Mouse (Mus musculus) ES-Bruce4 (cell line): Measurements from ENCODE around the gene Ldb1. TPM values are rescaled to one million over a fixed set of nuclear protein-coding genes. Genes with fewer than 3 reads are reported as not detected.

Experiments
- H3K27ac ChIP-seq: 2 replicates; pipeline ENCODE4 v1.5.1; 2012; ENCODE audit warnings: low read length, inconsistent platforms; ENCODE audit not compliant: insufficient read depth
- H3K27me3 ChIP-seq: 2 replicates; pipeline ENCODE4 v1.6.1; 2012; ENCODE audit warnings: mild to moderate bottlenecking, low read length, inconsistent platforms; ENCODE audit not compliant: control insufficient read depth, poor library complexity, insufficient read depth, severe bottlenecking
- H3K36me3 ChIP-seq: 2 replicates; pipeline ENCODE4 v1.6.1; 2012; ENCODE audit warnings: inconsistent platforms, mild to moderate bottlenecking, low read length, moderate library complexity; ENCODE audit not compliant: control insufficient read depth, poor library complexity, insufficient read depth, severe bottlenecking
- H3K4me1 ChIP-seq: one replicate; pipeline ENCODE4 v1.8.1; 2011; ENCODE audit warnings: low read length; ENCODE audit not compliant: control insufficient read depth, insufficient read depth
- H3K4me3 ChIP-seq: 2 replicates; pipeline ENCODE4 v1.5.1; 2011; ENCODE audit warnings: low read depth, mild to moderate bottlenecking, low read length
- H3K9ac ChIP-seq: 2 replicates; pipeline ENCODE4 v1.6.1; 2012; ENCODE audit warnings: low read depth, mild to moderate bottlenecking, inconsistent platforms; ENCODE audit not compliant: poor library complexity, severe bottlenecking
- H3K9me3 ChIP-seq: replicated peaks from 2 replicates; pipeline ENCODE4 v1.6.1; 2012; ENCODE audit warnings: mild to moderate bottlenecking, low read length, inconsistent platforms; ENCODE audit not compliant: control insufficient read depth, poor library complexity, insufficient read depth, severe bottlenecking
- CTCF ChIP-seq: IDR thresholded peaks from one replicate; pipeline ENCODE4 v1.8.1; 2011; ENCODE audit warnings: low read depth, low read length
- EP300 ChIP-seq: IDR thresholded peaks from 2 replicates; pipeline ENCODE4 v1.6.1; 2011; ENCODE audit warnings: low read depth, low read length; ENCODE audit not compliant: insufficient read depth
- POLR2A ChIP-seq: IDR thresholded peaks from one replicate; pipeline ENCODE4 v1.8.1; 2011; ENCODE audit warnings: low read length; ENCODE audit not compliant: insufficient read depth
- polyA plus RNA-seq: library from polyadenylated mRNA; stranded (reverse); fragments of >200 nt; gene quantifications from 2 replicates; pipeline ENCODE4 v1.2.4, GENCODE M21; 2011; ENCODE audit warnings: low read depth; ENCODE audit not compliant: missing spikeins, insufficient read depth, insufficient read length

Gene Ldb1
- polyA plus RNA-seq, 1 experiment: 146 TPM

- H3K9ac ChIP-seq: no peak overlapping the region
- H3K4me1 ChIP-seq: peaks cover 4% of the 10 kb centered on the region
- H3K9me3 ChIP-seq: no peaks in the 10 kb centered on the region
- H3K27ac ChIP-seq: no peak overlapping the region
- no peak overlapping the region for H3K4me3 ChIP-seq
- TF ChIP-seq EP300: no peak
- no peak for TF ChIP-seq POLR2A
- TF ChIP-seq CTCF: no peak
- no peaks in the 10 kb centered on the region for H3K27me3 ChIP-seq
- H3K36me3 ChIP-seq: peaks cover 42% of the 10 kb centered on the region
Measured at GRCm38 (mm10) chr19:46032731-46033510, 12.1 kb downstream of the Ldb1 start.

GRCm38 (mm10) chr19:46031689-46032432 lies 13.2 kb downstream of the Ldb1 start:
- Histone ChIP-seq H3K4me3 (no peak overlapping the region), H3K9me3 (no peaks in the 10 kb centered on the region), H3K9ac (no peak overlapping the region), H3K27me3 (no peaks in the 10 kb centered on the region), H3K36me3 (peaks cover 42% of the 10 kb centered on the region), H3K4me1 (peaks cover 4% of the 10 kb centered on the region), H3K27ac (0 out of 2 replicates have a peak overlapping the region, but pooled peaks have one; percentile 26)
- TF ChIP-seq POLR2A (no peak), CTCF (no peak), EP300 (no peak)

GRCm38 (mm10) chr19:46030196-46030983 lies 14.6 kb downstream of the Ldb1 start:
- TF ChIP-seq POLR2A (no peak), EP300 (no peak), CTCF (no peak)
- Histone ChIP-seq H3K27me3 (no peaks in the 10 kb centered on the region), H3K9me3 (no peaks in the 10 kb centered on the region), H3K4me3 (no peak overlapping the region), H3K9ac (no peak overlapping the region), H3K4me1 (peaks cover 2% of the 10 kb centered on the region), H3K36me3 (peaks cover 33% of the 10 kb centered on the region), H3K27ac (peak overlapping the region; percentile 42; the same call in 1 of the 2 replicates)

- H3K9ac ChIP-seq: no peak overlapping the region
- H3K4me3 ChIP-seq: no peak overlapping the region
- H3K4me1 ChIP-seq: peaks cover 2% of the 10 kb centered on the region
- 0 out of 2 replicates have a peak overlapping the region, but pooled peaks have one; percentile 10 for H3K27ac ChIP-seq
- H3K36me3 ChIP-seq: peaks cover 26% of the 10 kb centered on the region
- no peaks in the 10 kb centered on the region for H3K27me3 ChIP-seq
- TF ChIP-seq EP300 (no peak), POLR2A (no peak), CTCF (no peak)
- no peaks in the 10 kb centered on the region for H3K9me3 ChIP-seq
Measured at GRCm38 (mm10) chr19:46029652-46030051, 15.4 kb downstream of the Ldb1 start.

- TF ChIP-seq POLR2A (no peak), CTCF (peak; percentile 30)
- H3K4me3 ChIP-seq: no peak overlapping the region
- H3K4me1 ChIP-seq: no peaks in the 10 kb centered on the region
- H3K27ac ChIP-seq: no peak overlapping the region
- H3K36me3 ChIP-seq: peaks cover 18% of the 10 kb centered on the region
- H3K27me3 ChIP-seq: no peaks in the 10 kb centered on the region
- no peak overlapping the region for H3K9ac ChIP-seq
- H3K9me3 ChIP-seq: no peaks in the 10 kb centered on the region
Measured at GRCm38 (mm10) chr19:46028747-46029320, 16.2 kb downstream of the Ldb1 start.
